Mouse (Mus musculus): Measurements from ENCODE around the gene Grid2. TPM values are rescaled to one million over a fixed set of nuclear protein-coding genes. Genes with fewer than 3 reads are reported as not detected.

Grid2 gene
- total RNA-seq, 2 experiments from 2014 or later, result 0.10 to 0.17 TPM

DNA sequence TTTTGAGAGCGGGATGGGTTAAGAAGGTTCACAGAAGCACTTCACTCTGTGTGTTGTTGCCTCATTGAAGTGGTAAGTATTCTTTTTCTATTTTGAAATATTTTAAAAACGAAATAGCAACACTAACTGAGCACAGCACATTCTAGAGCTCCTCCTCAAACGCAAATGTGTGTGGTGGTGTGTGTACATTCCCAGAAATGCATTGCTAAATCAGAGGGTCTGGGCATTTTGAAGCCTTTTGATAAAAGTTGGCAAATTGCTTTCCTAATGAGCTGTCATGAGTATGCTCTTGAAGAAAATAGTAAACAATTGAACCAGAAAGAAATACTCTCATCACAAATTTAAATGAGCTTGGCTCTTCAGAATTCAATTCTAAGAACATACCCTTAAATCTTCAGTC lies 1325.7 kb downstream of the Grid2 start:
- intact Hi-C loops (cut with DNase I), result no loop called here
- DNase-seq, result no peak

DNA sequence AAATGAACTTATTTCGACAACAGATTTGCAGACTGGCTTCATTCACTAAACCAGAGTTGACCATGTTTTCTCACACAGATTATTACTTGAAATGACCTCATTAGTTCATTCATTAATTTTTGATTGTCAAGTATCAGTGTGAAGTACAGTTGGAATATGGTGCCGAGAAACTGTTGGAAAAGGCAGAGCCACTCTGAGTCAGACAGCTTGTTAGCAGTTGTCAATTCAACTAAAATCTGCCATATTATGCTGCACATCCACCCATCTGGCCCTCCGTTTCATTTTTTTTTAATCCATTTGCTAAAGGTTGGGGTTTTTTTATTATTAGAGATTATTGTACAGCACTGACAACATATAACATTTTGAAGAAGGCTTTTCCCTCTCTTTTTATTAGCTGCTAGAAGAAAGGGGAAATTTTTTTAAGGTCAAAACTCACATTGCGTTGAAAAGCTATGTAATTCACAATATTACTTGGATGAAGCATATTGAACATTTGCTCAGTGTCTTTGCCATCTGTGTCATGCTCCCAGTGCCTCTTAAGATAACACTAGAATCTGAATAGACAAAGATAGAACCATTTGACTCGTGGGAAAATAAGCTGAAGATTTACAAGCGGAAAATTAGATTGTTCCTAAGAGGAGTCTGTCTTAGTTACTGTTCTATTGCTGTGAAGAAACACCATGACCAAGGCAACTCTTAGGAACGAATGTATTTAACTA lies 1333.0 kb downstream of the Grid2 start:
- intact Hi-C loops (cut with DNase I), result no loop called here
- no peak for DNase-seq

DNA sequence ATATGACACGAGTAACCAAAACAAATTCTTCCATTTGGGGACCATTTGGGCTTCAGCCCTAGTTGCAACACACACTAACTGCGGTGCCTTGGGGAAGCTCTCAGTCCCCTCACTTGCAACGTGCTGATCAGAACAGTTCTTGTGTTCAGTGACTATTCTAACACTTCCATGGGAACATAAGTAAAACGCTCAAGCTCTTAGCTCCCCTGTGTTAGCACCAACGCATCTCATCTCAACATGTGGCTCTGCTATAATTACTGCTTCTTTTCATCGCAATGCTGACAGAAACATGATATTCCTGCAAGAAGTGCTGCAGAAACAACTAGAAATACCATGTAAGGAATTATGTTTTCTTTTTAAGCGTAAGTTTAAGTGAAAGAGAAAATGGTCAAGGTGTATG lies 1340.6 kb downstream of the Grid2 start:
- intact Hi-C loops (cut with DNase I), result no loop called here
- DNase-seq, result no peak

DNA sequence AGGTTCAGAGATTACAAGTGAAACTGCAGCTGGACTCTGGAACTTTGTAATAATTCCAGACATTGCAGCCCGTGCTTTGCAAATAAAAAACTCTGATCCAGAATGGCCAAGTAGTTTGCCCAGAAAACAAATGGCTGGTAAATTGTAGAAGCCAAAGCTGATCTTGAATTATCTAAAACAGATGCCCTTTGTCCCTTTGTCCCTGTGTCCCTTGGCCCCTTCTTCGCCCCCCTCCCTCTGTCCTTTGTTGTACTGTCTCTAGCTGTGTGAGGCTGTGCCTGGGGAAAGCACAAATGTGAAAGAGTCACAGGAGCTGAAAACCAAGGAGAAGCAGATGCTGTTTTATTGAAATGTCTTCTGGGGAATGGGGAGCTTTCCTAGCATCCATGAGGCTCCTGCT lies 1341.2 kb downstream of the Grid2 start:
- no peak for DNase-seq
- intact Hi-C loops (cut with DNase I), result no loop called here

DNA sequence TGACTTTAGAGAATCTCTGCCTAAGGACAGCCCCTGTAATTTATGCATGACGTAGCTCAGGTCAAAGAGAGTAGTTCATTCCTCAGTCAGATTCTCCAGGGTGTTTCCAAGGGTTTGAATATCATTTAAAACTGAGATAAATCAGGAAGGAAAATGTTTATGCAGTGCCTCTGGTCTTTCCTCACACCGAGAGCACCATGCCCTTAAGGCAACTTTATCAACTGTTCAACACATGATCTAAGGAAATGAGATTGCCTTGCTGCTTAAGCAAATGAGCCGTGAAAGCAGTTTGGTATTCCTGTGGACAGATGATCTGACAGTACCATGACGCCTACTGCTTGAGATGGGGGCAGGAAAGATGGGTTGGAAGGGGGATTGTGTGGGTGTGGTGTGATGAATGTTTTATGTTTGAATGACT lies 1342.5 kb downstream of the Grid2 start:
- intact Hi-C loops (cut with DNase I), result no loop called here
- no peak for DNase-seq

DNA sequence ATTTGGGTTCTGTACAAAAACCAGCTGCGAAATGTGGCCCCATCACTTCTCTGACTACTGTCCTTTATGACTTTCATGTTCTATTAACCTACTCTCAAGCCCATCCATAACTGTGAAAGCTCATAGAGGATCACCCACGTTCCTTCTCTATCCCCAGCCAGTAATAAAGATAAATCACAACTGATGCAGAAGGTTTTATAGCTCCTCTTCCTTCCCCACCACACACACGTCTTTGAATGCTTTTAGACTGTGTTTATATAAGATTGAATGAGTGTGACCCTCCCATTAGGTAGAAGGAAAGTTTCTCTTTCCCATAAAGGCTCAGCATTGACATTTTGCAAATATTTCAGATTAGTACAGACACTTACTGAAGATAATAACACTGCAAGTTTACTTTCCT lies 1350.1 kb downstream of the Grid2 start:
- intact Hi-C loops (cut with DNase I), result no loop called here
- DNase-seq, result no peak

DNA sequence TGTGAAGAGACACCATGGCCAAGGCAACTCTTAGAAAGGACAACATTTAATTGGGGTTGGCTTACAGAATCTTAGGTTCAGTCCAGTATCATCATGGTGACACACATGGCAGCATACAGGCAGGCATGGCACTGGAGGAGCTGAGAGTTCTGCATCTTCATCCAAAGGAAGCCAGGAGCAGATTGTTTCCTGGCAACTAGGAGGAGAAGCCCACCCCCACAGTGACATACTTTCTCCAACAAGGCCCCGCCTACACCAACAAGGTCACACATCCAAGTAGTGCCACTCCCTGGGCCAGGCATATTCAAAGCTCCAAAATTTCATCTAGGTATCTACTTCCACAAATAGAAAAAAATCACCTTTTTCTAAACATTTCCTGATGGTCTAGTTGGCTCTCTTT lies 1351.4 kb downstream of the Grid2 start:
- intact Hi-C loops (cut with DNase I), result no loop called here
- DNase-seq, result no peak

DNA sequence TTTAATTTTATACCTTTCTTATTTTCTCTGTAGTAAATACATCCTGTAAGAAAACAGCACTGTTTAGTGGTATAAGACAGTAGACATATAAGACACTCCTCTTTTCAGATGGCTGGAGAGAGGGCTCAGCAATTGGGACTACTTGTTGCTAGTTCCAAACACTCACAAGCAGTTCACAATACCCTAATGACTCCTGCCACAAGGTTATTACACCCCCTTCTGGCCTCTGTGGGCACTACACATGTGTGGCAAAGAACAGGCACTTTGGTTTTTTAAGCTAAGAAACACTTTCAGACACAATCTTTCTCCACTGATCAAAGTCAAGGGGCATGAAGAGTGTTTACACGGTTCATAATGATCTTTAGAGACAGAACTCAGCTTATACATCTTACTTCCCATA lies 1352.3 kb downstream of the Grid2 start:
- intact Hi-C loops (cut with DNase I), result no loop called here
- DNase-seq, result peak in 1 of 2 experiments; percentile 5

DNA sequence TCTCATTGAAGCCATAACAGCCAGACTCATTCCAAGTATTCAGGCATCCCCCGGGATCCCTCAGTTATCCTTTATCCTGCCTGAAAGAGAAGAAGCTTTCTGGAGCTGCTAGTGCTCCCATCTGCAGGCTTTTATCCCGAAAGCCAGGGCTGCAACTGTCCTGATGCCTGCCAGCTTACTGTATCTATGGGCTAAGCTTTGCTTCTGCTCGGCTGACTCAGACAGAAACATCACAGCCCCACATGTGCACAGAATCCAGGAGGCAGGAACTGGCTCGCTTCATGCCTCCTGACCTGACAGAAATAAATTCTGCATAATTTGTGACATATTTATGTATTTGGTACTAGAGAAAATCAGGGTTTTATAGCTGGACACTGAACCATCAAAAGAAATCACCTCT lies 1361.2 kb downstream of the Grid2 start:
- intact Hi-C loops (cut with DNase I), result no loop called here

DNA sequence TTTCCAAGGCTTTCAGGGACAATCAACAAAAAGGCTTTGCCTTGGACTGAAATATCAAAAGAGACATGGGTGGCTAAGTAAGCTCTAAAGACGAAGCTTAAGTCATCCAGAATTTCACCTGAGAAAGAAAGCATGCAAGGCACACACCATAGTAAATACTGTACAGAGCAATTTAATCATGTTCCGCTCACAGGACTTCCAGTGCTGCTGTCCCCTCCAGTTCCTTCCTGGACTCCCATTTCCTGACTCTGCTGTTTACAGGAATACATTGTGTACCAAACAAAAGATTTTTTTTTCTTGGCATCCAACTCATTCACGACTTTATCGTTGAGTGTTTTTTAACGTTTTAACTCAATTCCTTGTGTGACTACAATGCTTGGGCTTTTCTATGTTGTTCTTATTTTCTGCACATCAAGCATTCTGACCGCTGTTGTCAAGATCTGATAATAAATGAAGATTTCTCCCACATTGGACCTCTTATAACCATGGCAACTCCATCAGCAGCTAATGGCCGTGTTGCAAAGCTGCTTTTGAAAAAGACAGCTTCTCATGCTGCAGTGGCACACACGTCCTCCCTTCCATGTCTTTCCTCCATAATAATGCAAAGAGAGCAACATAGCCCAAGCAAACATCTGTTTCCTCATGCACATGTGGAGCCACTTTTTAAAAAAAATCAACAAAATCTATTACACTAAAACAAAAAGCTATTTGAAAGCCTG lies 1361.9 kb downstream of the Grid2 start:
- intact Hi-C loops (cut with DNase I), result no loop called here

More for the DNA sequence above, 1361.2 kb downstream of the Grid2 start:
- no peak for DNase-seq

DNA sequence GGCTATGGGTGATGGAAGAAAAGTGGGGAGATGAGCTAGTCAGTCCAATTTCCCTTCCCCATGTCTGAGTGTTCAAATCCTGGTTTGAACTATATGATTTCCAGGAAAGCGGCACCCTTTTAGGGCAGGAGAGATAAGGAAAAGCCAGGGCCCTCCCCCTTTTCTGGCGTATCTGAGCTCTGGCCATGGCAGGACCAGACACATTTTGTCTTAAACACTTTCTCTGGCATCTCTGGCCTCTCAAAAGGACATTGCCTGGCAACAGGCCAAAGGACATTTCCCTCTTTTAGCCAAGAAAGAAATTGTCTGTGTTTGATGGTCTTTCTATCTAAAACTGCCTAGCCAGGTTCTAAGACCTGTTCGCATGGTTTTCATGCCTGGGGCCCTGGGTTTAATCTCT lies 1367.7 kb downstream of the Grid2 start:
- intact Hi-C loops (cut with DNase I), result no loop called here
- no peak for DNase-seq

More for the DNA sequence above, 1361.9 kb downstream of the Grid2 start:
- DNase-seq, result no peak

DNA sequence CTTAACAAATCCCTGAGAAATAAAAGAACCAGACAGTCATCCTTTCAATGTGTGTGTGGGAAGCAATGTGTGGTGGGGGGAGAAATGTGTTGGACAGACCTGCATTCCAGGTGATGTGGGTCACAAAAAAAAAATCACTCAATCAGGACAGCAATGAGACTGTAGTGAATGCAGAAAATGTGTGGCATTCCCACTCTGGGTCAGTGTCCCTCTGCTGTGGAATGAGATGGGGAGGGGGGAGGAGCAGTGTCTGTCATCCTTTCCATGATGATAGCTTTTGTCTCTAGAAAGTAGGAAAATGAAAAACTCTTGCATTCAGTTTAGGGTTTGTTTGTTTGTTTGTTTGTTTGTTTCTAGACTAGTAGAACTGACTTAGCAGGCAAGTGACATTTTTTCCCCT lies 1392.0 kb downstream of the Grid2 start:
- no peak for DNase-seq
- intact Hi-C loops (cut with DNase I), result no loop called here

DNA sequence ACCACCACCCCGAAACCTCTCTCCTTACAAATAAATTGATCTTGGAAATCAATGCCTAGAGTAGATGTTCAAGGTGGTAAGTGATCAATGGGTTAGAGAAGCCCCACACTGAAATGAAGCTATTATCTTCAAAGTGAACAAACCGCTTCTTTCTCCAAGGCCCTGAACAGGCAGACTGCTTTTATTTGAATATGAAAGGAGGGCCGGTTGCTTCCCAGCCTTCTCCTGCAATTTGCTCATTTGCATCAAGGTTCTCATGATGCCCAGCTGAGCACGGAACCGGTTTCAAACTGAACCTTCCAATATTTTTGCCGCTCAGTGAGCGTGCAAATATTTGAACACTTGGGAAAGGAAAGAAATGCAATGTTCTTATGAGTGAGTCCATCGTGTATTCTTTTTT lies 1392.5 kb downstream of the Grid2 start:
- intact Hi-C loops (cut with DNase I), result no loop called here
- DNase-seq, result no peak

DNA sequence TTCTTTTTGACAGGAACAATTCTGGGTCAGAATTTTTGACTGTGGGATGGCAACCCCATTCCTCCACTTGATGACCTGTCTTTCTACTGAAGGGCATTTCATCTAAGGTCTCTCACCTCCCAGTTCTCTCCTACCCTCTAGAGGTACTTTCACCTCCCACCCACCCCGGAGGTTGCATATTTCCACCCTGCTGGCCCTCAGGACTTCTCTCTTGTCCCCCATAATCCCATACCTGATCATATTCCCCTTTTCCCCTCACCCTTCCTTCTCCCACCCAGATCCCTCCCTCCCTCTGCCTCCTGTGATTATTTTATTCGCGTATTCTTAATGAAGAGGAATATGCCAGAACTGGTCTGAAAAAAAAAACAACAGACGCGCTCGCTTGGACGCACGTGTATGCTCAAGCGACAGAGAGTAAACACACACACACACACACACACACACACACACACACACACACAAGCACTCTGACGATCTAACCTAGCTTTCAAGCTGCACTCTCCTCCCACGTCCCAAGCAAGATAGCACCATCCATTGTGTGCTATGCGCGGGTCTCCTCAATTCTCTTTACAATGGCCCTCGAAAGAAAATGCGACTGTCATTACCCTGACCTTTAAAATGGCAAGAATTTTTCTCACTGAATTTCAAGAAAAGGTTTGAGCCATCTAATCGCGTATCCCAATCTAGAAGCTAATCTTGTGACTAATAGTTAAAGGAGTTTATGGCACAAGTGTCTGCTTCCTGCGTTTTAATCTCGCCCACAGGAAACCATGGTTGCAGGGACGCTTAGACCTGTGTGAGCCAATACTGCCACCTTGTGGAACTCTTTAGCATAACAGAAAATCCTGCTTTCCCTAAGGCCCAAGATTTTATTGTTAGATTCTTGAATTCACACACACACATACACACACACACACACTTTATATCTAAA lies 1393.9 kb downstream of the Grid2 start:
- intact Hi-C loops (cut with DNase I), result loop anchor here (5.0 kb wide), 1 partner anchor 337 kb away; no protein-coding TSS in a partner anchor
- DNase-seq, result peak; percentile 35 to 71

DNA sequence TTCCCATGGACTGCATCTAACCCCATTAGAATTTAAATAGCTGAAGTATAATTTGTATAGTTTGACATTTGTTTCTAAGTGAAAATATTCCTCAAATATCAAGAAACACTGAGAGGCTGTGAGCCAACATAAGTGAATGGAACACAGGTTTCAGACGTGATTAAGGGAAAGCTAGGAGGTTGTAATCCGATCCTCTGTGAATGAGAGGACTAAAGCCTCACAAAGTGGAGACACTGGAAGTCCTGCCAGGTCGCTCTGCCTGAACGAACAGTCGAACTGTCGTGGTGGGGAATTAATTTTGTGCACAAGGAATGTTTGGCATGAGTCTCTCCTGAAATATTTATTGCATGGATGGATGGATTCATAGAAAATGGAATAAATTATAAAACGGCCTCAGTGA lies 1395.1 kb downstream of the Grid2 start:
- DNase-seq, result no peak
- intact Hi-C loops (cut with DNase I), result loop anchor here (1.0 to 5.0 kb wide), 2 partner anchors 16 to 338 kb away; no protein-coding TSS in a partner anchor

DNA sequence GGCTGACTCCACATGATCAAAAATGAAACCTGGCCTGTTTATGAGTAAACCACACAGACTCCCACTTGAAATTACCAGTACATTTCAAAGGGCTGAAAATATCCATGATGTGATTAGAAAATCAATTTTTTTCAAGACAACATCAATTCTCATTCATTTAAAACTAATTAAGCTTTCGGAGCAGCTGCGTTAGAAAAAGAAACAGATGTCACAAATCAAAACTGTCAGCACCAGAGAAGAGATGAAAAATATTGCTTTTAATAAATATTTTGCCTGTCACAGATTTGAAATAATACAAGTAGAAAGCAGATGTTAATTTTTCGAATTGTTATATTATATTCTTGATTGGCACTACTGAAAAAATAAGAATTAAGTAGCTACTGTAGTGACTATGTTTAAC lies 1415.3 kb downstream of the Grid2 start:
- no peak for DNase-seq
- intact Hi-C loops (cut with DNase I), result no loop called here

DNA sequence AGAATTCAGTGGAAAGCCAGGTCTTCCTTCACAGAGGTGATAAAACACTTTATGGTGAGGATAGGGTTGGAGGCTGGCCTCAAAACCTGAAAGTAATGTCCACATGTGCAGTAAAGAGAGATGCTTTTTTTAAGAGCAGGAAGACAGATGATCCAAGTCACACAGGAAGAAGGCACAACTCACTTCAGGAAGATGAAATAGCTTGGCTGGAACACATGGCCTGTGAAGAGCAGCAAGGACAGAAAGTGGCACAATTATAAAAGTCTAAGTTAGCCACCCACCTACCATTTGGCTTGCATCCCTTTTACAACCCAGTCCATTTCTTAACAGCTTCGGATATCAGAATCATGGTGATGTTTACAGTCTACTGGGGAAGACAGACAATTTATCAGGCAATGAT lies 1423.1 kb downstream of the Grid2 start:
- intact Hi-C loops (cut with DNase I), result no loop called here
- DNase-seq, result no peak

DNA sequence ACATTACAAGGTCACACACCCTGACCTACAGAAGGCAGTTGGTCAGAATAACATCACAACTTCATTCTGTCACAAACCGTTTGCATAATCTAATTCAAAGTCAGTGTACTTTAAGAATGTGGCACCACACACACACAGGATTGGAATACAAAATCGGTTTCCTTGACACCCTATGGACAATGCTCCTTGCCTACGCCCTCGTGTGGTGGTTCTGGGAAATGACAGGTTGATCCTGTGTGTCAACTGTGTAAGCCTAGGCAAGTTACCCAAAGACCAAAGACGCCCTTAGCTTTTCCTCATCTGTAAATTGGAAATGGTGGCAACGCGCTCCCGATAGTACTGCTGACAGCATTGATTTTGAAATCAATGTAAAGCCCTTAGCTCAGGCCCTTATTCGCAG lies 1428.3 kb downstream of the Grid2 start:
- peak in 1 of 2 experiments; percentile 27 for DNase-seq
- intact Hi-C loops (cut with DNase I), result loop anchor here (10.0 kb wide), 1 partner anchor 771 kb away; no protein-coding TSS in a partner anchor

DNA sequence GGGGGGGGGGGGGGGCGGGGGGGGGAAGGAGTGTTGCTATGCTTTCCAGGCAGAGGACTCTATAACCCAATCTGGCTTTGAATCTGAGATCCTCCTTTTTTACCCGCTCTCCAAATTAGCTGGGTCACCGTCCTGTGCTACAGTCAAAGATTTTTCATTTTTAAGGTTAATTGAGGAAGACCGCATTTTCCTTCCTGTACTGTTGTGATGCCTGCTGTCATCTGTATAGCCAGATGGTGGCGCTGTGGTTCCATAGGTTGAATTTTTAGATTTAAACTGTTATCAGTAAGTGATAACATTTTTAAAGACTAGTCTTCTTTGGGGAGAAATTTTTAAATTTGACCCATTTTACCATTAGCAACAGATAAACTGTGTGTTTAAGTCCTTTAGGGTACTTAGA lies 1429.3 kb downstream of the Grid2 start:
- DNase-seq, result peak in 1 of 2 experiments; percentile 5
- intact Hi-C loops (cut with DNase I), result loop anchor here (10.0 kb wide), 1 partner anchor 770 kb away; no protein-coding TSS in a partner anchor

DNA sequence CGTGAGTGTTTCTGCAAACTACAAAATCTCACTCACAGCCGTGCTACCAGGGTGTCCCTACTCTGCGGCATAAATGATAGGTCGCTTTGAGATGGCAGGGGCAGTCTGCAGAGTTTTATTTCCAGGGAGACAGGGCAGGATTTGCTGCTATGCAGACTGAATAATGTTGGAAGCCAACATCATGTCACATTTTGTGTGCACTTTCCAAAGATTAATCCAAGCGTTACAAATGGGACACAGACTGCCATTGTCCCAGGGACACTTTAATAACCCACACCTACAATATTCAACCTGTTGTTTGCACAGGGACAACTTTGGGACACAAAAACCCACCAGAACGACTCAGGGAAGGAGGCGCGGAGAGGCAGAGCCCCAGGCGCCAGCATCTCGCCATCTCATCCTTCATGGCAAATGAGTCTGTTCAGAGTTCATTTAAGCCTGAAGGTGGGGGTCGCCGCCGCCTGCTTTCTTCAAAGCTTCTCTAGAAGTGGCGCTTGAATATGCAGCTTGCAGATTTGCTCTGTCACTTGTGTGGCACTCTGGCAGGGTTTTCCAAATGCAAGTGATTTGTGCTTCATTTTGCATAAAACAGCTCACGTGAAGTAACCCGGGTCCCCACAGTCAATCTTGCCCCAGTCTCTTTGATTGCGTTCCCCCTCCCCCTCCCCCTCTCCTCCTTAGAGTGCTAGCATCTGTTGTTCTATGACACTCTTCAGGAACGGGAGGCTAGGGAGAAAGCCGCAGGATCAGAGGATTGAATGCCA lies 1432.7 kb downstream of the Grid2 start:
- intact Hi-C loops (cut with DNase I), result loop anchor here (10.0 kb wide), 1 partner anchor 766 kb away; no protein-coding TSS in a partner anchor
- DNase-seq, result no peak
